Mouse (Mus musculus): ENCODE results near the gene Olfr1143. TPM values are rescaled to one million over a fixed set of nuclear protein-coding genes. Genes with fewer than 3 reads are reported as not detected.

Olfr1143 gene
- not detected in 2 replicates for total RNA-seq (2017)

- no peak for ATAC-seq (ENCODE audit: extremely low read depth, insufficient number of reproducible peaks, low FRiP score, poor library complexity, severe bottlenecking)
Measured at GRCm38 (mm10) chr2:87800292-87800691, at the start of gene Olfr1143. TSS of gene Olfr1143 (plus strand) at chr2:87800592.

GRCm38 (mm10) chr2:87753891-87754290 lies 46.5 kb upstream of the Olfr1143 start, which contains the start of gene Olfr1141:
TSS of gene Olfr1141 (minus strand) at chr2:87753991.
- ATAC-seq (ENCODE audit: extremely low read depth, insufficient number of reproducible peaks, low FRiP score, poor library complexity, severe bottlenecking): no peak

GRCm38 (mm10) chr2:87776143-87776542 lies 24.2 kb upstream of the Olfr1143 start:
- ATAC-seq (ENCODE audit: extremely low read depth, insufficient number of reproducible peaks, low FRiP score, poor library complexity, severe bottlenecking): no peak

GRCm38 (mm10) chr2:87779183-87779582 lies 21.2 kb upstream of the Olfr1143 start, which contains the start of gene Olfr152:
TSS of gene Olfr152 (plus strand) at chr2:87779483.
- ATAC-seq (ENCODE audit: extremely low read depth, insufficient number of reproducible peaks, low FRiP score, poor library complexity, severe bottlenecking): no peak

GRCm38 (mm10) chr2:87809522-87809921 lies 9.1 kb downstream of the Olfr1143 start, which contains the start of gene Olfr1145:
TSS of gene Olfr1145 (plus strand) at chr2:87809822.
- no peak for ATAC-seq (ENCODE audit: extremely low read depth, insufficient number of reproducible peaks, low FRiP score, poor library complexity, severe bottlenecking)

- ATAC-seq (ENCODE audit: extremely low read depth, insufficient number of reproducible peaks, low FRiP score, poor library complexity, severe bottlenecking): no peak
Measured at GRCm38 (mm10) chr2:87830233-87830632, 29.8 kb downstream of the Olfr1143 start, which contains the start of gene Olfr1148. TSS of gene Olfr1148 (plus strand) at chr2:87830533.

GRCm38 (mm10) chr2:87843693-87844092 lies 43.3 kb downstream of the Olfr1143 start, which contains the start of gene Olfr1150-ps1:
TSS of gene Olfr1150-ps1 (plus strand) at chr2:87843993.
- no peak for ATAC-seq (ENCODE audit: extremely low read depth, insufficient number of reproducible peaks, low FRiP score, poor library complexity, severe bottlenecking)

Other genes with a start within 250 kb of the Olfr1143 start
- gene Olfr1129, start 226.7 kb upstream of the Olfr1143 start, total RNA-seq (2017): not detected in 2 replicates
- gene Olfr1130, start 194.4 kb upstream of the Olfr1143 start, total RNA-seq (2017): not detected in 2 replicates
- 0.49 TPM in 1 of 2 replicates, not detected in the other for gene Olfr1131, start 173.5 kb upstream of the Olfr1143 start, total RNA-seq (2017)
- gene Olfr1132, start 163.1 kb upstream of the Olfr1143 start, total RNA-seq (2017): 0.12 TPM in 1 of 2 replicates, not detected in the other
- gene Olfr1133, start 153.2 kb upstream of the Olfr1143 start, total RNA-seq (2017): not detected in 2 replicates
- gene Olfr1134, start 142.1 kb upstream of the Olfr1143 start, total RNA-seq (2017): not detected in 2 replicates
- gene Olfr1135, start 126.9 kb upstream of the Olfr1143 start, total RNA-seq (2017): not detected in 2 replicates
- gene Olfr1136, start 106.6 kb upstream of the Olfr1143 start, total RNA-seq (2017): not detected in 2 replicates
- not detected in 2 replicates for gene Olfr1137, start 87.4 kb upstream of the Olfr1143 start, total RNA-seq (2017)
- not detected in 2 replicates for gene Olfr1138, start 60.6 kb upstream of the Olfr1143 start, total RNA-seq (2017)
- not detected in 2 replicates for gene Olfr1140, start 56.8 kb upstream of the Olfr1143 start, total RNA-seq (2017)
- not detected in 2 replicates for gene Olfr1141, start 46.6 kb upstream of the Olfr1143 start, total RNA-seq (2017)
- not detected in 2 replicates for gene Olfr152, start 21.1 kb upstream of the Olfr1143 start, total RNA-seq (2017)
- not detected in 2 replicates for gene Olfr1145, start 9.2 kb downstream of the Olfr1143 start, total RNA-seq (2017)
- not detected in 2 replicates for gene Olfr1148, start 29.9 kb downstream of the Olfr1143 start, total RNA-seq (2017)
- not detected in 2 replicates for gene Olfr1150-ps1, start 43.4 kb downstream of the Olfr1143 start, total RNA-seq (2017)
- gene Olfr1151, start 55.3 kb downstream of the Olfr1143 start, total RNA-seq (2017): not detected in 2 replicates
- not detected in 2 replicates for gene Olfr1152, start 65.9 kb downstream of the Olfr1143 start, total RNA-seq (2017)
- not detected in 2 replicates for gene Olfr1153, start 94.4 kb downstream of the Olfr1143 start, total RNA-seq (2017)
- not detected in 2 replicates for gene Olfr1154, start 104.6 kb downstream of the Olfr1143 start, total RNA-seq (2017)
- not detected in 2 replicates for gene Olfr1155, start 144.5 kb downstream of the Olfr1143 start, total RNA-seq (2017)
- gene Olfr1156, start 152.5 kb downstream of the Olfr1143 start, total RNA-seq (2017): 0.12 TPM in 1 of 2 replicates, not detected in the other
- gene Olfr1157, start 167.7 kb downstream of the Olfr1143 start, total RNA-seq (2017): not detected in 2 replicates
- gene Olfr74, start 174.1 kb downstream of the Olfr1143 start, total RNA-seq (2017): not detected in 2 replicates
- gene Olfr1158, start 189.5 kb downstream of the Olfr1143 start, total RNA-seq (2017): not detected in 2 replicates
- not detected in 2 replicates for gene Olfr1160, start 207.7 kb downstream of the Olfr1143 start, total RNA-seq (2017)
- not detected in 2 replicates for gene Olfr1161, start 222.2 kb downstream of the Olfr1143 start, total RNA-seq (2017)
- gene Olfr73, start 237.1 kb downstream of the Olfr1143 start, total RNA-seq (2017): not detected in 2 replicates